Mouse (Mus musculus): ENCODE data around the gene Thrsp. TPM values are rescaled to one million over a fixed set of nuclear protein-coding genes. Genes with fewer than 3 reads are reported as not detected.
A peak's percentile ranks its signal among the peaks of the same experiment; 100 is the strongest.
"Not testable (repeated sequence)": the region's sequence is repeated elsewhere in the genome, so short reads cannot be mapped to it uniquely, and the experiment has no call there.

Gene Thrsp
- 10 to 100 TPM; 36.9 to 51.7 TPM for total RNA-seq (2021)
- long read RNA-seq, experiment 1, transcript Thrsp-201 (2 exons, 1,277 nt) = major isoform, 79 of 124 reads
- long read RNA-seq, experiment 1, partial matches to known transcripts = 42 of 124 reads
- long read RNA-seq, experiment 1, other reads (novel, unspliced or antisense) = 3 of 124 reads
- long read RNA-seq, experiment 2, transcript Thrsp-201 (2 exons, 1,277 nt) = major isoform, 71 of 87 reads
- long read RNA-seq, experiment 2, partial matches to known transcripts = 16 of 87 reads
- long read RNA-seq, experiment 2, other reads (novel, unspliced or antisense) = 0 of 87 reads

DNA sequence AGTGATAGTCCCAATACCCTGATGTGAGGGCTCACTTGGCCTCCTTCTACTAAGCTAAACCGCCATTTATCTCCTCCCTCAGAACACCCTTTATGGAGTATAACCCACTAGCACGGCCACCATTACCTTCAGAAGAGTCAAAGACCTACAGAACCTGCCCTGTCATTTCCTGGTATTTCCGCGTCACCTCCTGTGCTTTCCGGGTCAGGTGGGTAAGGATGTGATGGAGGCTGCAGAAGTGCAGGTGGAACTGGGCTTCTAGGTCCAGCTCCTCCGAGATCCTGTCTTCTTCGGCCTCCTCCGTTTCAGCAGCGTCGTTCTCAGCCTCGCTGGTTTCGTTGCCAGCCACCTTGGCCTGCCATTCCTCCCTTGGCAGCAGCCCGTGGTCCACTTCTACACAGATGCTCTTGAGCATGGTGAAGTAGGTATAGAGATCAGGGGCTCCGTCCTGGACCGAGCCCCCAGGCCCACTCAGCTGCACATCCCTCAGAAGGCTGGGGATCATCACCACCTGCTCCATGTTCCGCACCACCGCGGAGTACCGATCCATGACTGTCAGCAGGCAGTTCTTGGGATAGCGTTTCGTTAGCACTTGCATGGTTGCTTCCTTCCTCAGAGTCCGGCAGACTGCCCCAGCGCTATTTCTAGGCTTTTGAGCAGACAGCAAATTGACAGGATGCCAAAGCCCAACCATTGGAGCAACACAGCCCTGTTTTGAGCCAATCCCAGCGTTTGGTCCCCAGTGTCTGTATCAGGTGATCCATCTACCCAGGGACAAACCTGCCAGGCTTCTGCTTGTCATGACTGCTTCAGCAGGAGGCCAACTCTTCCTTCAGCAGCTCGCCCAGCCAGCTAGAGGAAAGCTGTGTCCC lies at the start of gene Thrsp:
Gene Thrsp (minus strand): TSS at position 825 of the 872 bp plus-strand sequence.
- peak; percentile 12 to 63 for DNase-seq (ENCODE audit: low spot score in 2 of 2)

DNA sequence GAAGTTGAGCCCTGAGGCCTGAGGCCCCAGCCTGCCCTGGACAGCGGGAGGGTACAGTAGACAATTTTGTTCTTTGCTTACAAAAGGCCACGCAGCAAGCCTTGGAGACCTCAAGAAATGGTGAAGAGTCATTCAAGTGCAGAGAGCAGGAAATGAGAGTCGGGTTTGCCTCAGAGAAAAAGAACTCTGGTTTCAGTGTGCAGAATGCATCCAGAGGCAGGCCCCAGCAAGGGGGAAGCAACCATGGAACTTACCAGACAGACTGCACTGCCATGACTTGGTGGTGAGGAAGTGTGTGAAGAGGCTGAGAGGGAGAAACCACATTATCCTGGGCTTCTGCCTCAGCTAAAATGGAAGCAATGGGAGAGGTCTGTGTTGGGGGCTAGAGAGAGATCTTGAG lies 38.0 kb upstream of the Thrsp start:
- no peak for DNase-seq (ENCODE audit: low spot score in 2 of 2)

DNA sequence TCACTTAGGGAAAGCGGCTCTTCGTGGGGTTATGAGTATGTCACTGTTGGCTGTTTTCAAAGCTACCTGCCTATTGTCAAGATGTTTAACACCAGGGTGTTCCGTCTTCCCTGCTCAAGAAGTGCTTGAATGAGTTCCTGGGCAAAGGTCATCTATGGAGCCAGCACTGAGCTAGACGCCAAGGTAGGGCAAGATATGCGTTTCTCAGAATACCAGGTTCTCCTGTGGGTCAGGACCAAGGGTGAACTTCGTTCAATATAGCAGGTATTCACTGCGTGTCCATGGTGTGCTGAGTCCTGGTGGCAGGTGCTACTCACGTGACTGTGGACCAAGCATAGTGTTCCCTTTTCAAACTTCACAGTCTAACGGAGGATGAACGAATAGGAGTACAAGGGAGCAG lies 37.3 kb upstream of the Thrsp start:
- no peak for DNase-seq (ENCODE audit: low spot score in 2 of 2)

DNA sequence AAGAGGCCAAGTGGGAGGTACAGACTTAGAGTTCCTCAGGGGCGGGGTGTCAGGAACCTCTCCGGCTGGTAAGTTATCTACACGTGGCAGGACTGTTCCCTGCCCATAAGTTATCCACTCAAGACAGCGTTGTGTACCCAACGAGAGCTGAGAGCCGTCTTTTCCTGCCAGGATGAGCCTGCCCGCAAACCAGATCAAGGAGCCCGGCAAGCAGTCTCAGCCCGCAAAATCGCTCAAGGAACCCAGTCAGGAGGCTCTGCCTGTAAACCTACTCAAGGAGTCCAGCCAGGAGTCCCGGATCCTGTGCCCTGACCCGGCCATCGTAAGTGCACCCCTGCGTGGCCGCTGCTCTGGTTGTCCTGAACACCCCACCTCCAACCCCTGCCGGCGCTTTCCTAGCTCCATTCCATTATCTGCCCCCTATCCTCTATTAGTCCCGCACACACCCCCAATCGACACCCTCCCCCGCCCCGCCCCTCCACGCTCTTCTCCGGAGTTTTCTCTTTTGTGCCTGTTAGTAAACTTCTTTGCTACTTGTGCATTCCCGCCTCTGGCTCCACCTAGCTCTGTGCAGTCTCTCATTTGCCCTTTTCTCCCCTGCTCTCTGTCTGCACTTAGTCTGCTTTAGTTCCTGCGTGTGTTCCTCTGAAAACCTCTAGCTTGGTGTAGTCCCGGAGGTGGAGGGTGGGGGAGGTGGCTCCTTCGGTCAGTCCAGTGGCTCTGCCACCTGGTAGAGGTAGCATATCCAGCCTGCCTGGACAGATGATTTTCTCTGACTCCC lies 35.8 kb upstream of the Thrsp start:
- no peak for DNase-seq (ENCODE audit: low spot score in 2 of 2)

DNA sequence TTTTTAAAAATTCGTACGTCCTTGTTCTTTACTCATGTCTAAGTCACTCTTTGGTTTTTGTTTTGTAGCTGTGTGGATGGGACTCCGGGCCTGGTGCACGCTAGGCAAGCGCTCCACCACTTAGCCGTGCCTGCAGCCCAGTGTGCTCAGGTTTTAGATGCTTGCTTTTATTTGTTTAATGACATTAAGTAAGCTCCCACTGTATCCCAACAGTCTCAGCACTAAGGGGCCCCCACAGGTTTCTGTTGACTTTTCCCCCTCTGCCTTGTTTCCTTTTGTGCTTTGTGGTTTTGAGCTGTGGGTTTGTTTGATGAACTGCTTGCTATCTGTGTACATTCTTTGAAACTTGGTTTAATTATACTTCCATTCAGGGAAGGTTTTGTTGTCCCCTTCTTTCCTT lies 34.7 kb upstream of the Thrsp start:
- no peak for DNase-seq (ENCODE audit: low spot score in 2 of 2)

DNA sequence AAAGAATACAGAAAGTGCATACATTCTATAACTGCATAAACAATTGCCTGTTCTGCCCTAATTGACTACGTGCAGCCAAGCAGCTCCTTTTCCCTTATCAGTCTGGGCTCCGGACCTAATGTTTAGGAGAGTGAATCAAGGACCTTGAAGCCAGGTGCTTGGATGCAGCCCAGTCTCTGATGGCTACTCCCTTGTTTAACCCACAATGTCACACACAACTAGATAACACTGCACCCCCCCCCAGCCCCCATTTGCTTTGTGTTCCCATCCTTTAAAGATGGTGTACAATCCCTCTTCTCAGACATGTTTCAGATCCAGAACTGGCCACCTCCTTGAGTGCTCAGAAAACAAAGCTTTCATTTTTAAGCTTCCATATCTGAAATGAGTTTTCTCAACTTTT lies 33.5 kb upstream of the Thrsp start, which contains the start of gene Kctd14:
Gene Kctd14 (plus strand): TSS at position 301 of the 400 bp plus-strand sequence.
- DNase-seq (ENCODE audit: low spot score in 2 of 2) = not testable (repeated sequence)

DNA sequence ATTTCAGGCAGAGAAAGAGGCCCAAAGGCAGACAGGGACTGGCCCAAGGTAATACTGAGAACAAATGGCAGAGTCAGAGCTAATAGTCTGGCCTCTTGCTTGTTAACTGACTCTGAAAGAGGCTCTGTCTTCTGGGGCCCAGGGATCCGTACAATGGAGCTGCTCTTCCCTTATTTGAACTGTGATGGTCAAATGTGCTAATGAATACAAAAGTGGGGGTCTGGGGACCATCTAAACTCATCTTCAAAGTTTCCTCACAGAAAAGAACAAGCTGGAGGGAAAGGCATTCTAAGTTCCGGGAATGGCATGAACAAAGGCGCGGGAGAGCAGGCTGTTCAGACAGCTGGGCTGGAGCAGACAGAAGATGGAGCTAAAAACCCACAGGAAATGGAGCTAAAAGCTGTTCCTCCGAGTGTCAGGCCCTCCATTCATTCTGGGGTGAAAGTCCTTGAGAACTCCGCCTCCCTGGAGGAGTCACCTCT lies 29.6 kb upstream of the Thrsp start:
- DNase-seq (ENCODE audit: low spot score in 2 of 2) = no peak

DNA sequence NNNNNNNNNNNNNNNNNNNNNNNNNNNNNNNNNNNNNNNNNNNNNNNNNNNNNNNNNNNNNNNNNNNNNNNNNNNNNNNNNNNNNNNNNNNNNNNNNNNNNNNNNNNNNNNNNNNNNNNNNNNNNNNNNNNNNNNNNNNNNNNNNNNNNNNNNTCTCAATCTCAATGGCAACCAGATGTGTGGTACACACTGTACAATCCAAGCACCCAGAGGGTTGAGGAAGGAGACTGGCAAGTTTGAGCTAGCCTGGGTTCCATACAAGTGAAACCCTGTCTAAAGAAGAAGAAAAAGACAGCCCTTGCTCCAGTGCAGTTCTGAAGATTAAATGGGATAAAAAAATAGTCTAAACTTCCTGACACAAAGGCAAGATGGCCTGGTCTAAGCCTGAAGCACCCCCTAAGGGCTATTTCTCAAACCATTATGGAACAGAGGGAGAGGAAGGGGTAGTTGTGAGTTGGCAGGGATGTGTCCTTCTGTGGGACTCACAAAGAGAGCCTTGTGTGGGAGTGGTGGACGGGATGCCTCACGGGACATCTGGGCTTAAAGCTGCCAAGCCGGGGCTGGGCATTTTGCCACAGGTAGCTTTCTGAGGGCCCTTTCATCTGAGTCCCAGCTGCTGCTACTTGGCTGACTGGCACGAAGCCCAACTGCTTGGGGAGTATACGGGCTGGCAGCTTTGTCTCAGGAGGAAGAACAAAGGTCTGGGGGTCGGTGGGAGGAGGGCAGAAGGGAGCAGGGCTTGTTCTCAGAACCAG lies 28.8 kb upstream of the Thrsp start:
- peak; percentile 32 to 66 for DNase-seq (ENCODE audit: low spot score in 2 of 2)

DNA sequence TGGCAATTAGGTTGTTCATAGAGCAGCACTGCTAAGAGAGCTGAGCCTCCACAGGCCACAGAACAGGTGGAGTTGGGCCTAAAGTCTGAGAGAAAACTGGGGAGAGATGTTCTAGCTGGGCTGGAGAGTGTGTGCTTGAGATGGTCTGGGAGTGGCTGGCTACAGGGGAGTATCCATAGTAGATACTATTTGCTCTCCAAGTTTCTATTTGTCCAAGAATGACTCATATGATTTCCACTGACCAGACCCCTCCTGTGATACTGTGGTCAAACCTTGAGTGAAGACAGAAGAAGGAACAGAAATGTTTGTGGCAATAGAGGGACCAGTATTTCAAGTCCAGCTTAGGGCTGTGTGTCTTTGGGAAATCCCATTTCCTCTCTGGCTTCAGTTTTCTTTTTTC lies 21.5 kb upstream of the Thrsp start:
- DNase-seq (ENCODE audit: low spot score in 2 of 2) = no peak

DNA sequence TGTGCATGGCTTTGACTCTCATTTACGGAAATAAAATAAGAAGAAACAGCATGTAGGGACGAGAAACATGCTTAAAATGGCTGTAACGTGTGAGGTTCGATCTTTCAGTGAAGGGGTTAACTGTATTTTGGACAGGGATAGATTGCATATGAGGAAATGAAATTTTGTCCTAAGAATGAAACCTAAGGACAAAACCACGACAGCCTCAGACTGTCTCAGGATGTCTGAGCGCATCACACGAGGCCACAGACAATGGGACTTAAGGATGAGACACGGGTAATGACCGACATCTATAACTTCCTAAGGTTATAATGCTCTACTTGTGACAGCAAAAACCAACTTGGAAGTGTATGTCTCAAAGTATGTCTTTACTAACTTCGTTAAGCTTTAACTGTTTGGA lies 17.0 kb upstream of the Thrsp start:
- DNase-seq (ENCODE audit: low spot score in 2 of 2) = no peak

DNA sequence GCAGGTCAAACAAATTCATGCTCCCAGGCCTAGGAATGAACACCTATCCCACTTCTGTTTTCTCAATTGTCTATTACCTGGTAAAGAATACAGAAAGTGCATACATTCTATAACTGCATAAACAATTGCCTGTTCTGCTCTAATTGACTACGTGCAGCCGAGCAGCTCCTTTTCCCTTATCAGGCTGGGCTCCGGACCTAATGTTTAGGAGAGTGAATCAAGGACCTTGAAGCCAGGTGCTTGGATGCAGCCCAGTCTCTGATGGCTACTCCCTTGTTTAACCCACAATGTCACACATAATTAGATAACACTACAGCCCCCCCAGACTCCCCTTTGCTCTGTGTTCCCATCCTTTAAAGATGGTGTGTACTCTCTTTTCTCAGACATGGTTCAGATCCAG lies 16.0 kb upstream of the Thrsp start:
- DNase-seq (ENCODE audit: low spot score in 2 of 2) = not testable (repeated sequence)

DNA sequence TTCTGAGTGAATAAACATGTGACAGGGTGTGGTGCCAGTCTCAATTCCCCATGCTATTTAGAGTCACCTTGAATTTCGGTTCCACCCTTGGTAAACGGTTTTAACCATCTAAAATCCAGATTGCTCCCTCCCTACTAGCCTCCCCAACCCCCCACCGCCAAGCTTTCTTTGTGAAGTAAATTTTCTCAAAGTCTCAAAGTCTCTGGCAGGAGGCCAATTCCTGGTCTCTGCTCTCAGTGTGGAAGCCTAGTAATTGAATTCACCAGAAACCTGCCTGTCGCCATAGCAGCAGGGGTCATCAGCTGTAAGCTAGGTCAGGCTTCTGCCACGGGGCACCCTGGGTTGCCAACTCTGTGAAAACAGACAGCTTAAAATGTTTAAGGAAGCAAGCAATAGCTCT lies 12.2 kb upstream of the Thrsp start:
- DNase-seq (ENCODE audit: low spot score in 2 of 2) = no peak

DNA sequence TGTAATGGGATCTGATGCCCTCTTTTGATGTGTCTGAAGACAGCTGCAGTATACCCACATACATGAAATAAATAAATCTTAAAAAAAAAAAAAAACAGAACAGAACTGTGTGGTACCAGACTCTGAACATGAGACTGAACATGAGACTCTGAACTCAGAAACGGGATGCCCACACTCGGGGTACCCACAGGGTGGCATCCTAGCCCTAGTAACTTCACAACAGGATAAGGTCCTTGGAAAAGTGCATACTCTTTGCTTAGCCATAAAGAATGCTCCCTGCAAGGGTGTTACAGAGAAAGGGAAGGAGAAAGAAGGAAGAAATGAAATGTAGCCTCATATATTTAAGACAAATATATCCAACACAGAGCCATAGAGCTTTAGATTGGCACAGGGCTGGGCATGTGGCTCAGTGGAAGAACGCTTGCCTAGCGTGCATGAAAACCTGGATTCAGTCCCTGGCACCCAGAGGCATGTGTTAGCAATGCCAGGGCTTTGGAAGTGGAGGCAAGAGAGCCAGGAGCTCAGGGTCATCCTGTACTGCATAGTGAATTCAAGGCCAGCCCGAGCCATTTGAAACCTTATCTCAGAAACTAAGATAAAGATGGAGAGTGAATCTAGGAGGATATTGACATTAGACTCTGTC lies 10.4 kb upstream of the Thrsp start:
- no peak for DNase-seq (ENCODE audit: low spot score in 2 of 2)

DNA sequence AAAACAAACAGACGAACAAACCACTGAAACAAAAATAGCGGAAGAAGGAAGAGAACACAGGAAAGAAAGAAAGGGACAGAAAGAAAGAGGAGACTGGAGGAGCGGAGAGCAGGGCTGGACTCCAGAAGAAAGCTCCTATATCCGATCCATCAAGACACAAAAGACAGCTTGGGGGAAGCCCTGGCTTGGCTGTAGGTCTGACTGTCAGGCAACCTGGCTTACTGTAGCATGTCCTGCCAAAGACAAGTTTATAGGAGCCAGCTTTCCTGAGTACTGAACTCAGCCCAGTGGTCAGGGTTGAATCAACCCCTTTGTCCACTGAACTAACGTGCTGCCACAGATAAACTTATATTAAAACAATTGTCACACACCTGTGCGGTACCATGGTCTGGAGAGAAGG lies 9.8 kb upstream of the Thrsp start:
- DNase-seq (ENCODE audit: low spot score in 2 of 2) = no peak

DNA sequence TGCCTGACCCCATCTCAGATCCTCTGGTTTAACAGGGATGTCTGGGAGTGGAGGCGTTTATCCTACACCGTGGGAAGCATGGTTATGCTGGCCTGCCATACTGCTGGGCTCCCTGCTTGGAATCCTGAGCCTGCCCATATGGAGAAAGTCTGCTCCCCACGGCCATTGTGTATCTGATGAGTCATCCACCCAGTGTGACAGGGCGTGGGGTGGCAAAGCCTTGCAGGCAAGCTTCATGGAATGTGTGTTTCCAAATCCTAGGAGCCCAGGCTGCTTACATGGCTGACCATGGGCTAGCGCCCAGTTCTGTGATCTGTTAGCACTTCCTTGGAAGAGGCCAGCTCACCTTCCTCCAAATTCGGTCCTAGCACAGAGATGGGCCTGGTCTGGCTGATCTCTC lies 9.0 kb upstream of the Thrsp start:
- no peak for DNase-seq (ENCODE audit: low spot score in 2 of 2)

DNA sequence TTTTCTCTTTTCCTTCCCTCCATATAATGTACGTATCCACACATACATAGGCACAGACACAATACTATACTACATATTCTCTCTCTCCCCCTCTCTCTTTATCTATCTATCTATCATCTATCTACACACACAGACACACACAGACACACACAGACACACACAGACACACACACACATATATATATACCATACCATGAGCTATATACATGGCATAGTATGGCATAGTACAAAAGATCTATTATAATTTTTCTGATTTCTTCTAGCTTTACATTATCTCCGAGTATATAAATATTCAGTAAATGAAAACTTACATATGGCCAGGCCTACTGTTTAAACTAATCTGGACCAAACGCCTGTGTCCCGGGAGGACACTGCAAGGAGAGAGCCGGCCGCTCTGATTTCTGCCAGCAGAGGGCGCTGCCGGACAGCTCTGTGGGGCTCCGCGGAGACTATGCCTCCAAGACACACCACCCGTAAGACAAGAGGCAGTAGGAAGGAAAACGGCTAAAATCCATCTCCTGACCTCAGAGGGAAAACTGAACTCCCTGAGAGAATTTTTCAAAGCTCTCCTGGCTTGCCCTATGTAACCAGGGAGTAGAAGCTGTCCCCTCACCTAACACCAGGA lies 7.2 kb upstream of the Thrsp start:
- peak; percentile 89 to 91 for DNase-seq (ENCODE audit: low spot score in 2 of 2)

DNA sequence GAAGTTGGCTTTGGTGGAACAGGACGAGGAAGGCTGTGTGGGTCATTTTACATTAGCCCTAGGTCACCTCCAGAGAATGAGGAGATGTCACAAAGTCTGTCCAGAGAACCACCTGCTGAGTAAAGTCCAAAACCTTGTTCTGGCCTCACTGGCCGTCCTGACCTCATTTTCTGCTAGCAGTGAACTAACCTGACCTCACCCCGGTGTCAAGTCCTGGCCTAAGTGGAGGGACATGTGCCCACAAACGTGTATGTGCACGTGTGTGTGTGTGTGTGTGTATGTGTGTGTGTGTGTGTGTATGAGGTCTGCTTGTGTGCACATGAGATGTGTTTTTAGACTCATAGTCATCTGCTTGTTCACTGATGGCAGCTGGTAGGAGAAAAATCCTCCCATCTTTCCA lies 6.2 kb upstream of the Thrsp start:
- no peak for DNase-seq (ENCODE audit: low spot score in 2 of 2)

DNA sequence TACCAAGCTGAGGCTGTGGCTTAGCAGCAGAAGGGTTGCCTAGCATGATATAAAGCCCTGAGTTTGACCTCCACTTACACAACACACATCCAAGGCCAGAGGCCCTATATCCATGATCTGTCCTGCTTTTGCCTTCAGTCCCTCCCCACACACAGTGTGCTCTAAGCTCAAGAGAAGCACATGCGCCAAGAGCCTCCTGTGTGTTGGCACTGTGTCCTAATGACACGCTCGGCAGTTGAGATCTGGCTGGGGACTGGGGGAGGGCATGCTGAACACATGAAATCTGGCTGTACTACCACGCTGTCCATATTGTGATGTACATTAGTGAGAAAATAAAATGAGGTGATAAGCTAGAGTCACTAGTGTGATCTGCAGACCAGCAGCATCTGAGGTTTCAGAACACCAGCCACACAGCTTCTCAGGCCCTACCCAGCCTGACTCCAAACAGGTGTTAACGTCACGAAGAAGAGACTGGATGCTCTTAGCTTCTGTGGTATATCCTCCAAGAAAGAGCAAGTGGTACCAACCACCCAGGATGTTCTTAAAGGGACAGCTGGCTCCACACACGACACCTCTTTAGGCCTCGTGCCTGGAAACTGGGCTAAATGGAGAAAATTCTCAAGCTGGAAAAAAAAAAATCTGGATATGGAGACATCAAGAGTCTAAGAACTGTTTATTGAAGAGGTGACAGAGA lies 3.6 kb upstream of the Thrsp start:
- no peak for DNase-seq (ENCODE audit: low spot score in 2 of 2)

DNA sequence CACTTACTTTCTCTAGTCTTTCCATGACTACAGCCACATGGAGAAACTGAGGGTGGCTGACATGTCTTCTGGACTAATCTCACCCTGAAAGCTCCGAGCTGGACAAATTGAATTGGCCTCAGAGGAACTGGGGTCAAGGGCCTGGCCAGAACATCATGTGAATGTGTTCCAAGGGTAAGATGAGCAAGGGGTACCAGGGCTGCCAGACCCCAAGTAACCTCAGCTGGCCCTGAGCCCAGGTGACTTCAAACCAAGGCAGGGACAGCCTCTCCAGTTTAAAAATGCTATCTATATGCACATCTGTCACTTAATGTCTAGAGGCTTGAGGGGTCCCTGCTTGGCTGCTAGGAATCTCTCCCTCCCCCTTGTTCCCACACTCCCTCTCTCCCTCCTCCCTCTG lies 2.9 kb upstream of the Thrsp start:
- DNase-seq (ENCODE audit: low spot score in 2 of 2) = no peak
